Mouse (Mus musculus) olfactory bulb, adult 2 months (tissue): Measurements from ENCODE around the gene Tmem203.

ENCODE experiments used
- CTCF ChIP-seq: fragments of 200-500 bp; IDR thresholded peaks from 2 replicates; pipeline ENCODE4 v1.5.1; 2012; ENCODE audit warnings: low read depth, mild to moderate bottlenecking, low read length, moderate library complexity; ENCODE audit not compliant: insufficient read depth
- POLR2A ChIP-seq: fragments of 200-500 bp; IDR thresholded peaks from 2 replicates; pipeline ENCODE4 v1.6.1; 2012; ENCODE audit warnings: mild to moderate bottlenecking, low read depth, low read length, moderate library complexity; ENCODE audit not compliant: insufficient read depth

DNA sequence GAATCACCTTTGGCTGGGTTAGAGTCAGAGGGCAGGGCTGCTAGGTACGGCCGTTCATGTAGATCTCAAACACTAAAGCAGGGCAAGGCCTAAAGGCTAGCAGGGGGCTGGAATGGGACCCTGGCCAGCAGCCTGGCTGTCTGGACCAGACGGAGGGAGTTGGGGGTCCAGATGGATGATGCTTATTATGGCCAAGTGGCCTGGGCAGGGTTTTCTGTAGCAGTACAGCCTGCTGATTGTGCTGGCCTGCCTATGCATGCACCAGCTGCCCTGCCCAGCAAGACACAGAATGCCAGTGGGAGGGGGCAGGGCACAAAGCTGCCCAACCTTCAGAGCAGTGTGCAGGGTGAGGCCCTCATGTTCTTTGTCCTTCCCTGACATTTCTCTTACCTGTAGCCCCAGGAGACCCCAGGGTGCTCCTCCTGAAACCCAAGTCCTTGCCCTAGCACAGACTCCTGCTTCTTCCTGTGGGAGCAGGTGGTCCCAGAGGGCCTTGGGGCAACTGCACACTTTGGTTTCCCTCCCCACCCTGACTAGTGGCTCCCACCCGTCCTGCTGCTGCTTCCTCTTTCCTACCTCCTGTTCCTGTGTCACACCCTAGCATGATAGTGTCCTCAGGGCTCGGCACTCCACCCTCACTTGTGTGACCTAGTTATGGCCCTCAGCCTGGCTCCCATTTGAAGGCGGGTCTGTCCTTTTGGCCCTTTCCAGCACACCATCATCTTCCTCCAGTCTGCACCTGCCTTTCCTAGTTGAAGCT, 10.8 kb downstream of the Tmem203 start:
- TF ChIP-seq CTCF (no peak), POLR2A (no peak)
